Comparison of ENCODE assay signal across 8 mouse cellular contexts in the genomic region with DNA sequence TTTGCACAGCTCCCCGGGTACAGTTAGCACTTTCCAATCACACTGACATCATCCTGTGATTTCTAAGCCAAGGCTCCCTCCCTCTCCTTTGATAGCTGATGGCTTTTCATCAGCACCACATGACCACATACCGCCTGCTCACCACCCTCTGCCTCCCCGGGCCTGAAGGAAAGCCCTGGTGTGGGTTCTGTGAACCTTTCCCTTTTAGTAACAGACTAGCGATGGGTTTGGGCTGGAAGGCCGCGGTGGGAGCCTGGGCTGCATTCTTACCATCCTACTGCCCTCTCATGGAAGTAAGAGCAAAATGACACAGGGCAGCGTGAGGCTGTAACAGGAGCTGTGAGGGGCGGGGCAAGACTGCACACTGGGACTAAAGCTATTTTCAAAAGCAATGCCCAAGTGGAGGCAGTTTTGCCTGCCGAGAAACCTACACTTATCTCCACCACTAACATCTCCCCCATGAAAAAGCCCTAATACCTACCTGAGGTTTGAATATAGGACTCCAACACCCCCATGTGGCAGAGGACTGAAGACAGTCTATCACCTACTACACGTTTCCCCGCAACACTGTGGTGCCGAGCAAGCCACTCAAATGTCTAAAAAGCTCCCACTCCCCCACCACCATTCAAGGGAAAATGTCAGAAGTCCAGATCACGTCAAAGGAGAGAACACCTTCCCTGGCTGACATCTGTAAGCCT. TPM values are rescaled to one million over a fixed set of nuclear protein-coding genes. Genes with fewer than 3 reads are reported as not detected.
DNase-seq lines count a peak whose midpoint lies in the region; ATAC-seq and TF ChIP-seq lines count a peak whose summit lies in the region.

No protein-coding gene starts in this region.

- TF ChIP-seq CTCF in cerebellum, adult 2 months (IDR thresholded peaks at IDR 0.05; ENCODE audit: borderline replicate concordance, insufficient read depth, low read depth, low read length), result peak; percentile 39; the same call in 1 of the 2 replicates

- H3K4me3 ChIP-seq in cerebellum, adult 2 months (replicated peaks; ENCODE audit: insufficient read depth, low read depth, low read length), result no peak overlapping the region
- no peak overlapping the region for H3K4me3 ChIP-seq in embryonic facial prominence, embryonic 13.5 days
- H3K4me3 ChIP-seq in hindbrain, embryonic 13.5 days, result no peak overlapping the region
- no peak overlapping the region for H3K4me3 ChIP-seq in limb, embryonic 13.5 days

- peaks cover 13% of the 10 kb centered on the region for H3K4me1 ChIP-seq in cerebellum, adult 2 months (ENCODE audit: control insufficient read depth, insufficient read depth, low read length)
- peaks cover 18% of the 10 kb centered on the region for H3K4me1 ChIP-seq in embryonic facial prominence, embryonic 13.5 days
- peaks cover 29% of the 10 kb centered on the region for H3K4me1 ChIP-seq in hindbrain, embryonic 13.5 days (replicated peaks)
- H3K4me1 ChIP-seq in limb, embryonic 13.5 days, result peaks cover 18% of the 10 kb centered on the region

- H3K9ac ChIP-seq in embryonic facial prominence, embryonic 13.5 days, result peak overlapping the region; percentile 38; the same call in 1 of the 2 replicates
- peak overlapping the region; percentile 53 for H3K9ac ChIP-seq in hindbrain, embryonic 13.5 days
- peak overlapping the region; percentile 50 for H3K9ac ChIP-seq in limb, embryonic 13.5 days

- H3K27me3 ChIP-seq in cerebellum, adult 2 months (ENCODE audit: control insufficient read depth, insufficient read depth, low read length), result no peaks in the 10 kb centered on the region
- no peaks in the 10 kb centered on the region for H3K27me3 ChIP-seq in embryonic facial prominence, embryonic 13.5 days
- H3K27me3 ChIP-seq in hindbrain, embryonic 13.5 days, result no peaks in the 10 kb centered on the region
- H3K27me3 ChIP-seq in limb, embryonic 13.5 days, result no peaks in the 10 kb centered on the region

- H3K4me2 ChIP-seq in embryonic facial prominence, embryonic 13.5 days, result peak overlapping the region; percentile 38
- no peak overlapping the region for H3K4me2 ChIP-seq in hindbrain, embryonic 13.5 days
- peak overlapping the region; percentile 46 for H3K4me2 ChIP-seq in limb, embryonic 13.5 days (replicated peaks)

- TF ChIP-seq POLR2A in cerebellum, adult 2 months (IDR thresholded peaks at IDR 0.05; ENCODE audit: borderline replicate concordance, insufficient read depth, low read length), result no peak

- peaks cover 28% of the 10 kb centered on the region for H3K36me3 ChIP-seq in embryonic facial prominence, embryonic 13.5 days
- H3K36me3 ChIP-seq in hindbrain, embryonic 13.5 days, result peaks cover 25% of the 10 kb centered on the region
- peaks cover 40% of the 10 kb centered on the region for H3K36me3 ChIP-seq in limb, embryonic 13.5 days

- peak; percentile 83 for ATAC-seq in embryonic facial prominence, embryonic 13.5 days (ENCODE audit: insufficient number of reproducible peaks, insufficient read depth, low FRiP score, low TSS enrichment, low read depth)
- peak; percentile 58; the same call in 1 of the 2 replicates for ATAC-seq in hindbrain, embryonic 13.5 days (ENCODE audit: low FRiP score)
- ATAC-seq in limb, embryonic 13.5 days (ENCODE audit: low FRiP score, low read depth), result peak; percentile 86; the same call in 1 of the 2 replicates

- 23% methylated on average over 13 of the region's 13 CpGs for WGBS in cerebellum, adult 2 months
- 14% methylated on average over 13 of the region's 13 CpGs for WGBS in embryonic facial prominence, embryonic 13.5 days
- 18% methylated on average over 13 of the region's 13 CpGs for WGBS in hindbrain, embryonic 13.5 days
- WGBS in limb, embryonic 13.5 days, result 12% methylated on average over 13 of the region's 13 CpGs

- H3K27ac ChIP-seq in cerebellum, adult 2 months (ENCODE audit: insufficient read depth, low read length), result no peak overlapping the region; the same call in 1 of the 2 replicates
- peak overlapping the region; percentile 48 for H3K27ac ChIP-seq in embryonic facial prominence, embryonic 13.5 days
- peak overlapping the region; percentile 61 for H3K27ac ChIP-seq in hindbrain, embryonic 13.5 days
- peak overlapping the region; percentile 49; the same call in 1 of the 2 replicates for H3K27ac ChIP-seq in limb, embryonic 13.5 days

- no peaks in the 10 kb centered on the region for H3K9me3 ChIP-seq in embryonic facial prominence, embryonic 13.5 days
- no peaks in the 10 kb centered on the region for H3K9me3 ChIP-seq in hindbrain, embryonic 13.5 days
- H3K9me3 ChIP-seq in limb, embryonic 13.5 days, result no peaks in the 10 kb centered on the region

- DNase-seq in cerebellum, adult 2 months, result peak; percentile 41 to 47
- DNase-seq in cerebellum, adult 8-10 months, result no peak
- peak; percentile 42 for DNase-seq in 3T3-L1 (ENCODE audit: low read depth, low spot score)
- DNase-seq in ovary, postnatal 36 days (ENCODE audit: low spot score), result peak; percentile 29
- no peak for DNase-seq in c-Kit-positive CD71-positive TER-119-positive erythroid progenitor cells, embryonic 14.5 days (ENCODE audit: low spot score)

RNA-seq across cellular contexts. Expression of gene Cep164, which starts 29.9 kb away (rescaled TPM):
- polyA plus RNA-seq in cerebellum, adult 2 months (2012; rRNA removed), result 30.5 and 32.5 TPM in 2 replicates
- polyA plus RNA-seq in embryonic facial prominence, embryonic 13.5 days (2015; fragmentation: Nextera tagmentation; extraction: Ambion mirVana), result 33.8 and 34.3 TPM in 2 replicates
- polyA plus RNA-seq in hindbrain, embryonic 13.5 days (2015; fragmentation: Nextera tagmentation; extraction: Ambion mirVana), result 12.4 and 15.8 TPM in 2 replicates
- 31.6 and 37.7 TPM in 2 replicates for polyA plus RNA-seq in limb, embryonic 13.5 days (2015; fragmentation: Nextera tagmentation; extraction: Ambion mirVana)

RNA-seq across cellular contexts. Expression of gene Bace1, which starts 39.8 kb away (rescaled TPM):
- 68.2 and 76.7 TPM in 2 replicates for polyA plus RNA-seq in cerebellum, adult 2 months (2012; rRNA removed)
- 34.4 and 35.5 TPM in 2 replicates for polyA plus RNA-seq in embryonic facial prominence, embryonic 13.5 days (2015; fragmentation: Nextera tagmentation; extraction: Ambion mirVana)
- polyA plus RNA-seq in hindbrain, embryonic 13.5 days (2015; fragmentation: Nextera tagmentation; extraction: Ambion mirVana), result 46.4 and 50.3 TPM in 2 replicates
- polyA plus RNA-seq in limb, embryonic 13.5 days (2015; fragmentation: Nextera tagmentation; extraction: Ambion mirVana), result 33.9 and 36.0 TPM in 2 replicates

Comparison
In these comparisons a context has a peak if more than half of its experiments do, and no peak if none do; other contexts are left out.
1. DNase-seq: peak in cerebellum, adult 2 months (2 of 2), 3T3-L1 (single experiment) and ovary, postnatal 36 days (single experiment); none in cerebellum, adult 8-10 months (single experiment) and c-Kit-positive CD71-positive TER-119-positive erythroid progenitor cells, embryonic 14.5 days (single experiment).
2. Peak in every context shown above with its lines, with median percentiles within 50 percentile points of each other: ATAC-seq and H3K9ac ChIP-seq.